Mouse (Mus musculus) G1E (cell line): ENCODE results near the gene Hbp1.

Experiments used
- CTCF ChIP-seq: IDR thresholded peaks from 2 replicates; pipeline ENCODE4 v1.5.1; 2012; ENCODE audit warnings: low read depth, low read length, inconsistent platforms, mixed read lengths
- GATA1 ChIP-seq: IDR thresholded peaks from 2 replicates; pipeline ENCODE4 v1.6.1; 2012; ENCODE audit warnings: borderline replicate concordance, low read length, inconsistent platforms, mixed read lengths

DNA sequence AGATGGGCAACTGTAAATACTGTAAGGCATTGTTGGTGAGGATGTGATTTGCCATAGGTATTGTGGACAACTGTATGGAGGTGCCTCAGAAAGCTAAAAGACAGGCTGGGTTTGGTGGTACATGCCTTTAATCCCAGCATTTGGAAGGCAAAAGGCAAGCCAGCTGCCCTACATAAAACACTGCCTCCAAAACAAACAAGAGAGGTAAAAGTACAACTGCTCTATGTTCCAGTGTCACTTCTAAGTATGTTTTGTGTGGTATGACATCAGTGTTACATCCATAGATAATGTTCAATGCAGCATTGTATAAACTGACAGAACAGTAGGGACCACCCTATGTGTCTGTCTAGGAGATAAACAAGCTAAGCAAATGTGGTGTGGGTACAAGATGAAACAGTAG lies 58.3 kb downstream of the Hbp1 start:
- TF ChIP-seq CTCF = no peak
- no peak for TF ChIP-seq GATA1
